10 mouse cellular contexts compared by ENCODE assay signal in genomic region chrX:152179670-152180656, GRCm38 (mm10). TPM values are rescaled to one million over a fixed set of nuclear protein-coding genes. Genes with fewer than 3 reads are reported as not detected.
DNase-seq lines count a peak whose midpoint lies in the region; ATAC-seq and TF ChIP-seq lines count a peak whose summit lies in the region.
"Had no signal": no experiment of that assay in that cellular context is flagged by ENCODE, and none has a peak within 500 bp of the region (broad histone marks: within the 10 kb centered on the region; RNA-seq: fewer than 3 reads in every experiment).

No protein-coding gene starts in this region.

- H3K9me3 ChIP-seq in kidney, postnatal 0 days (replicated peaks; ENCODE audit: low read length) = no peaks in the 10 kb centered on the region
- no peaks in the 10 kb centered on the region for H3K9me3 ChIP-seq in embryonic facial prominence, embryonic 14.5 days (ENCODE audit: control insufficient read depth, low read length)
- H3K9me3 ChIP-seq in megakaryocyte, embryonic 14.5 days = no peaks in the 10 kb centered on the region
- H3K9me3 ChIP-seq: limb, embryonic 12.5 days had no signal

- H3K79me2 ChIP-seq in heart, adult 2 months (replicated peaks; ENCODE audit: control insufficient read depth, insufficient read depth, low read length) = no peaks in the 10 kb centered on the region

- intact Hi-C loops in heart, adult 2 months (cut with DNase I) = no loop called here
- intact Hi-C loops in heart, postnatal 25 days (cut with DNase I) = loop anchor here (5.0 to 10.0 kb wide), 2 partner anchors 127 to 165 kb away; partner anchors contain the start of genes Ribc1 and Smc1a

- H3K27ac ChIP-seq in heart, adult 2 months = peak overlapping the region; percentile 62; the same call in 1 of the 2 replicates
- 0 out of 2 replicates have a peak overlapping the region, but pooled peaks have one; percentile 71 for H3K27ac ChIP-seq in kidney, postnatal 0 days
- no peak overlapping the region for H3K27ac ChIP-seq in embryonic facial prominence, embryonic 14.5 days (replicated peaks; ENCODE audit: low read depth, low read length)
- H3K27ac ChIP-seq: limb, embryonic 12.5 days had no signal

- H3K4me1 ChIP-seq in heart, adult 2 months (ENCODE audit: control insufficient read depth, insufficient read depth, low read length) = peaks cover 3% of the 10 kb centered on the region
- no peaks in the 10 kb centered on the region; the same call in 1 of the 2 replicates for H3K4me1 ChIP-seq in kidney, postnatal 0 days (replicated peaks; ENCODE audit: insufficient read depth, low read length)
- no peaks in the 10 kb centered on the region; the same call in 1 of the 2 replicates for H3K4me1 ChIP-seq in embryonic facial prominence, embryonic 14.5 days (ENCODE audit: control insufficient read depth, insufficient read depth, low read length)
- H3K4me1 ChIP-seq in megakaryocyte, embryonic 14.5 days = peaks cover 28% of the 10 kb centered on the region
- H3K4me1 ChIP-seq: limb, embryonic 12.5 days had no signal

- H3K4me2 ChIP-seq in kidney, postnatal 0 days (ENCODE audit: low read length) = peak overlapping the region; percentile 45; the same call in 1 of the 2 replicates
- H3K4me2 ChIP-seq in embryonic facial prominence, embryonic 14.5 days (ENCODE audit: low read depth, low read length) = peak overlapping the region; percentile 50

- H3K9ac ChIP-seq in heart, adult 2 months (ENCODE audit: low read depth, low read length) = peak overlapping the region; percentile 35
- H3K9ac ChIP-seq in kidney, postnatal 0 days (ENCODE audit: low read depth, low read length) = no peak overlapping the region
- H3K9ac ChIP-seq in embryonic facial prominence, embryonic 14.5 days (ENCODE audit: low read depth, low read length) = no peak overlapping the region
- H3K9ac ChIP-seq: limb, embryonic 12.5 days had no signal

- no peak for TF ChIP-seq EP300 in heart, adult 2 months (IDR thresholded peaks at IDR 0.05; ENCODE audit: insufficient read depth, low read depth, low read length)

- no peaks in the 10 kb centered on the region for H3K36me3 ChIP-seq in heart, adult 2 months (ENCODE audit: control insufficient read depth, insufficient read depth, low read length)
- no peaks in the 10 kb centered on the region for H3K36me3 ChIP-seq in kidney, postnatal 0 days (ENCODE audit: insufficient read depth, low read length)
- no peaks in the 10 kb centered on the region for H3K36me3 ChIP-seq in embryonic facial prominence, embryonic 14.5 days (ENCODE audit: control insufficient read depth, insufficient read depth, low read length)
- H3K36me3 ChIP-seq in megakaryocyte, embryonic 14.5 days (replicated peaks; ENCODE audit: low read length) = no peaks in the 10 kb centered on the region
- H3K36me3 ChIP-seq: limb, embryonic 12.5 days had no signal

- peak; percentile 6; the same call in 1 of the 2 replicates for TF ChIP-seq CTCF in heart, adult 2 months (IDR thresholded peaks at IDR 0.05)
- TF ChIP-seq CTCF in kidney, postnatal 0 days (IDR thresholded peaks at IDR 0.05; ENCODE audit: low read depth) = no peak

- TF ChIP-seq POLR2A in heart, adult 2 months (IDR thresholded peaks at IDR 0.05; ENCODE audit: insufficient read depth, low read depth, low read length) = no peak

- 49% methylated on average over 7 of the region's 7 CpGs for WGBS in heart, adult 2 months
- 60% methylated on average over 7 of the region's 7 CpGs for WGBS in kidney, postnatal 0 days
- 50% methylated on average over 7 of the region's 7 CpGs for WGBS in embryonic facial prominence, embryonic 14.5 days

- no peaks in the 10 kb centered on the region for H3K27me3 ChIP-seq in heart, adult 2 months (ENCODE audit: control insufficient read depth, insufficient read depth, low read length)
- no peaks in the 10 kb centered on the region for H3K27me3 ChIP-seq in kidney, postnatal 0 days (ENCODE audit: insufficient read depth, low read length)
- peaks cover 26% of the 10 kb centered on the region for H3K27me3 ChIP-seq in embryonic facial prominence, embryonic 14.5 days (replicated peaks; ENCODE audit: control insufficient read depth, insufficient read depth, low read length)
- peaks cover 20% of the 10 kb centered on the region for H3K27me3 ChIP-seq in megakaryocyte, embryonic 14.5 days (replicated peaks)

- peak; percentile 45; the same call in 1 of the 2 replicates for ATAC-seq in kidney, postnatal 0 days (replicated peaks; ENCODE audit: low FRiP score, low read depth)
- no peak for ATAC-seq in embryonic facial prominence, embryonic 14.5 days (ENCODE audit: low read depth)

- DNase-seq in heart, adult 2 months = no peak
- no peak for DNase-seq in heart, postnatal 25 days (ENCODE audit: low spot score)
- DNase-seq in kidney, postnatal 0 days (ENCODE audit: low spot score) = no peak
- DNase-seq in kidney, adult 11 months = no peak
- DNase-seq in embryonic facial prominence, embryonic 14.5 days (ENCODE audit: low spot score) = no peak
- no peak for DNase-seq in retina, postnatal 1 day
- DNase-seq in urinary bladder, adult 2 months (ENCODE audit: low spot score) = no peak
- DNase-seq: cerebellum, postnatal 36 days had no signal

- peak overlapping the region; percentile 55 for H3K4me3 ChIP-seq in heart, adult 2 months
- no peak overlapping the region for H3K4me3 ChIP-seq in kidney, postnatal 0 days (replicated peaks; ENCODE audit: low read depth, low read length)
- H3K4me3 ChIP-seq in embryonic facial prominence, embryonic 14.5 days (ENCODE audit: low read depth, low read length) = no peak overlapping the region
- H3K4me3 ChIP-seq in megakaryocyte, embryonic 14.5 days (replicated peaks) = peak overlapping the region; percentile 70

RNA-seq across cellular contexts. Expression of gene Iqsec2, which starts 35.9 kb away (rescaled TPM):
- total RNA-seq in heart, adult 2 months (2021) = 10 to 100 TPM; 61.3 to 75.9 TPM
- 111 and 126 TPM in 2 replicates for polyA plus RNA-seq in heart, adult 2 months (2012; rRNA removed)
- 10 to 100 TPM; 80.6 to 80.7 TPM for total RNA-seq in heart, postnatal 25 days (2021)
- polyA plus RNA-seq in kidney, postnatal 0 days (2015; fragmentation: Nextera tagmentation; extraction: Ambion mirVana) = 10.3 and 11.0 TPM in 2 replicates
- 4.6 and 5.6 TPM in 2 replicates for polyA plus RNA-seq in embryonic facial prominence, embryonic 14.5 days (2014; fragmentation: Nextera tagmentation; extraction: Ambion mirVana)
- 7.4 and 8.8 TPM in 2 replicates for polyA plus RNA-seq in megakaryocyte, embryonic 14.5 days (2012; ENCODE audit: insufficient read depth, low replicate concordance)
- polyA plus RNA-seq in urinary bladder, adult 2 months (2012; rRNA removed) = 8.3 and 10.7 TPM in 2 replicates

RNA-seq across cellular contexts. Expression of gene Kdm5c, which starts 52.9 kb away (rescaled TPM):
- 10 to 100 TPM; 29.7 to 48.5 TPM for total RNA-seq in heart, adult 2 months (2021)
- polyA plus RNA-seq in heart, adult 2 months (2012; rRNA removed) = 17.7 and 32.7 TPM in 2 replicates
- 10 to 100 TPM; 29.7 to 55.0 TPM for total RNA-seq in heart, postnatal 25 days (2021)
- 18.0 and 18.5 TPM in 2 replicates for polyA plus RNA-seq in kidney, postnatal 0 days (2015; fragmentation: Nextera tagmentation; extraction: Ambion mirVana)
- 24.9 and 25.5 TPM in 2 replicates for polyA plus RNA-seq in embryonic facial prominence, embryonic 14.5 days (2014; fragmentation: Nextera tagmentation; extraction: Ambion mirVana)
- polyA plus RNA-seq in megakaryocyte, embryonic 14.5 days (2012; ENCODE audit: insufficient read depth, low replicate concordance) = 42.5 and 70.8 TPM in 2 replicates
- polyA plus RNA-seq in urinary bladder, adult 2 months (2012; rRNA removed) = 29.3 and 35.1 TPM in 2 replicates

Comparison
In these comparisons a context has a peak if more than half of its experiments do, and no peak if none do; other contexts are left out.
1. H3K4me3 ChIP-seq: peak in heart, adult 2 months (single experiment) and megakaryocyte, embryonic 14.5 days (single experiment); none in kidney, postnatal 0 days (single experiment) and embryonic facial prominence, embryonic 14.5 days (single experiment).